Mouse (Mus musculus) MEL (cell line): ENCODE measurements around the gene Nrcam. TPM values are rescaled to one million over a fixed set of nuclear protein-coding genes. Genes with fewer than 3 reads are reported as not detected.

Experiments used
- DNase-seq: peaks from one replicate; pipeline ENCODE4 v3.0.0; 2011; ENCODE audit warnings: low read depth, low spot score
- H3K27ac ChIP-seq: 2 replicates; pipeline ENCODE4 v1.5.1; 2012; ENCODE audit warnings: low read depth, mild to moderate bottlenecking, control low read depth, low read length, moderate library complexity; ENCODE audit not compliant: control insufficient read depth
- H3K27me3 ChIP-seq, 2 experiments: fragments of 150-350 bp in 1 of 2; sonication (generic) in 1 of 2; 2 replicates each; pipeline ENCODE4 v1.6.1; 2012; ENCODE audit warnings: low read length in 2 of 2, mild to moderate bottlenecking in 2 of 2, improper control_type of control experiment in 1 of 2, moderate library complexity in 1 of 2; ENCODE audit not compliant: insufficient read depth in 2 of 2, control insufficient read depth in 1 of 2
- H3K36me3 ChIP-seq, 2 experiments: 2 replicates each; pipeline ENCODE4 v1.6.1; 2012 to 2014; ENCODE audit warnings: low read length in 2 of 2, improper control_type of control experiment in 1 of 2, inconsistent platforms in 1 of 2, mild to moderate bottlenecking in 1 of 2; ENCODE audit not compliant: insufficient read depth in 2 of 2, control insufficient read depth in 1 of 2
- H3K4me1 ChIP-seq, 2 experiments: fragments of 150-350 bp in 1 of 2; sonication (generic) in 1 of 2; 2 replicates each; pipeline ENCODE4 v1.6.1; 2012; ENCODE audit warnings: low read length in 2 of 2, improper control_type of control experiment in 1 of 2, mild to moderate bottlenecking in 1 of 2; ENCODE audit not compliant: insufficient read depth in 2 of 2, control insufficient read depth in 1 of 2
- H3K4me3 ChIP-seq, 2 experiments: fragments of 150-350 bp in 1 of 2; sonication (generic) in 1 of 2; 2 replicates each; pipeline ENCODE4 v1.5.1; 2012; ENCODE audit warnings: low read depth in 2 of 2, low read length in 2 of 2, mild to moderate bottlenecking in 2 of 2, moderate library complexity in 2 of 2, control low read depth in 1 of 2, improper control_type of control experiment in 1 of 2; ENCODE audit not compliant: control insufficient read depth in 1 of 2, insufficient read depth in 1 of 2
- H3K79me2 ChIP-seq: 2 replicates; pipeline ENCODE4 v1.6.1; 2012; ENCODE audit warnings: mild to moderate bottlenecking, low read length, moderate library complexity; ENCODE audit not compliant: control insufficient read depth, poor library complexity, insufficient read depth
- H3K9ac ChIP-seq: 2 replicates; pipeline ENCODE4 v1.6.1; 2012; ENCODE audit warnings: low read depth, mild to moderate bottlenecking, control low read depth, low read length, moderate library complexity; ENCODE audit not compliant: control insufficient read depth, poor library complexity, severe bottlenecking
- H3K9me3 ChIP-seq: fragments of 150-350 bp; sonication (generic); replicated peaks from 2 replicates; pipeline ENCODE4 v1.6.1; 2012; ENCODE audit warnings: mild to moderate bottlenecking, low read length, improper control_type of control experiment, moderate library complexity; ENCODE audit not compliant: insufficient read depth
- CHD2 ChIP-seq: IDR thresholded peaks from 2 replicates; pipeline ENCODE4 v1.6.1; 2011; ENCODE audit warnings: low read length, improper control_type of control experiment
- E2F4 ChIP-seq: IDR thresholded peaks from 2 replicates; pipeline ENCODE4 v1.6.1; 2011; ENCODE audit warnings: low read depth, low read length, improper control_type of control experiment, borderline replicate concordance
- ELF1 ChIP-seq: IDR thresholded peaks from 2 replicates; pipeline ENCODE4 v1.6.1; 2014; ENCODE audit warnings: low read depth, mild to moderate bottlenecking, inconsistent platforms, low read length, improper control_type of control experiment, moderate library complexity
- EP300 ChIP-seq, 2 experiments: IDR thresholded peaks; 2 replicates each; pipeline ENCODE4 v1.6.1; 2011; ENCODE audit warnings: improper control_type of control experiment in 2 of 2, low read length in 2 of 2, low read depth in 1 of 2, mild to moderate bottlenecking in 1 of 2
- HCFC1 ChIP-seq: IDR thresholded peaks from 2 replicates; pipeline ENCODE4 v1.6.1; 2012; ENCODE audit warnings: low read depth, mild to moderate bottlenecking, inconsistent platforms, low read length, improper control_type of control experiment, moderate library complexity
- JUND ChIP-seq: IDR thresholded peaks from 2 replicates; pipeline ENCODE4 v1.6.1; 2011; ENCODE audit warnings: low read depth, mild to moderate bottlenecking, improper control_type of control experiment, low read length
- MAX ChIP-seq: IDR thresholded peaks from 2 replicates; pipeline ENCODE4 v1.6.1; 2011; ENCODE audit warnings: low read length, improper control_type of control experiment
- MAZ ChIP-seq: IDR thresholded peaks from 2 replicates; pipeline ENCODE4 v1.6.1; 2012; ENCODE audit warnings: low read depth, mild to moderate bottlenecking, inconsistent platforms, low read length, improper control_type of control experiment
- MXI1 ChIP-seq: IDR thresholded peaks from 2 replicates; pipeline ENCODE4 v1.6.1; 2011; ENCODE audit warnings: mild to moderate bottlenecking, low read depth, low read length, improper control_type of control experiment
- NELFE ChIP-seq: IDR thresholded peaks from 2 replicates; pipeline ENCODE4 v1.6.1; 2011; ENCODE audit warnings: low read depth, low read length, improper control_type of control experiment
- NRF1 ChIP-seq: IDR thresholded peaks from 2 replicates; pipeline ENCODE4 v1.6.1; 2014; ENCODE audit warnings: low read depth, mild to moderate bottlenecking, inconsistent platforms, low read length, improper control_type of control experiment, moderate library complexity; ENCODE audit not compliant: poor library complexity, insufficient read depth, severe bottlenecking
- POLR2A ChIP-seq, 2 experiments: IDR thresholded peaks; 2 replicates each; pipeline ENCODE4 v1.6.1; 2011 to 2012; ENCODE audit warnings: low read length in 2 of 2, mild to moderate bottlenecking in 2 of 2, control low read depth in 1 of 2, improper control_type of control experiment in 1 of 2, low read depth in 1 of 2, moderate library complexity in 1 of 2; ENCODE audit not compliant: control insufficient read depth in 1 of 2, insufficient read depth in 1 of 2, poor library complexity in 1 of 2
- POLR2AphosphoS5 ChIP-seq: IDR thresholded peaks from 2 replicates; pipeline ENCODE4 v1.6.1; 2012; ENCODE audit warnings: low read depth, borderline replicate concordance, mild to moderate bottlenecking, inconsistent platforms, low read length, moderate library complexity, mixed read lengths
- RAD21 ChIP-seq: IDR thresholded peaks from 2 replicates; pipeline ENCODE4 v1.6.1; 2011; ENCODE audit warnings: mild to moderate bottlenecking, low read depth, low read length, improper control_type of control experiment
- RCOR1 ChIP-seq: IDR thresholded peaks from 2 replicates; pipeline ENCODE4 v1.6.1; 2012; ENCODE audit warnings: low read depth, mild to moderate bottlenecking, inconsistent platforms, low read length, improper control_type of control experiment
- SIN3A ChIP-seq: IDR thresholded peaks from 2 replicates; pipeline ENCODE4 v1.6.1; 2012; ENCODE audit warnings: low read length, improper control_type of control experiment, inconsistent platforms
- SMC3 ChIP-seq: IDR thresholded peaks from 2 replicates; pipeline ENCODE4 v1.6.1; 2011; ENCODE audit warnings: low read depth, low read length, improper control_type of control experiment
- TCF12 ChIP-seq: IDR thresholded peaks from 2 replicates; pipeline ENCODE4 v1.6.1; 2014; ENCODE audit warnings: low read depth, mild to moderate bottlenecking, inconsistent platforms, low read length, improper control_type of control experiment, moderate library complexity
- USF2 ChIP-seq, 2 experiments: IDR thresholded peaks; 2 replicates each; pipeline ENCODE4 v1.6.1; 2011 to 2012; ENCODE audit warnings: improper control_type of control experiment in 2 of 2, low read length in 2 of 2, borderline replicate concordance in 1 of 2, inconsistent platforms in 1 of 2, low read depth in 1 of 2, mild to moderate bottlenecking in 1 of 2; ENCODE audit not compliant: insufficient read depth in 1 of 2
- ZC3H11A ChIP-seq: IDR thresholded peaks from 2 replicates; pipeline ENCODE4 v1.6.1; 2012; ENCODE audit warnings: low read depth, mild to moderate bottlenecking, inconsistent platforms, low read length, improper control_type of control experiment
- ZKSCAN1 ChIP-seq: IDR thresholded peaks from 2 replicates; pipeline ENCODE4 v1.6.1; 2012; ENCODE audit warnings: low read depth, mild to moderate bottlenecking, inconsistent platforms, low read length, improper control_type of control experiment, moderate library complexity
- ZMIZ1 ChIP-seq: IDR thresholded peaks from 2 replicates; pipeline ENCODE4 v1.6.1; 2012; ENCODE audit warnings: low read depth, mild to moderate bottlenecking, inconsistent platforms, low read length, improper control_type of control experiment, moderate library complexity
- polyA plus RNA-seq, 2 experiments: library from polyadenylated mRNA; stranded (reverse) in 1 of 2; unstranded in 1 of 2; fragments of >175 nt in 1 of 2; fragments of >200 nt in 1 of 2; gene quantifications; 2 replicates each; pipeline versions ENCODE4 v1.2.1 to v1.2.4; 2012; ENCODE audit warnings: low replicate concordance in 2 of 2, low read depth in 1 of 2; ENCODE audit not compliant: insufficient read length in 2 of 2, insufficient read depth in 1 of 2, missing spikeins in 1 of 2
- total RNA-seq: library from RNA; depleted of rRNA; stranded (reverse); fragments of 300-350 nt; gene quantifications from 2 replicates; pipeline ENCODE4 v1.2.3, GENCODE M21; 2012

Nrcam gene
- total and polyA plus RNA-seq, 3 experiments = not detected

GRCm38 (mm10) chr12:44438884-44439283, 110.2 kb downstream of the Nrcam start:
- H3K9ac ChIP-seq = no peak overlapping the region
- H3K4me3 ChIP-seq = no peak overlapping the region
- no peaks in the 10 kb centered on the region for H3K9me3 ChIP-seq
- no peaks in the 10 kb centered on the region for H3K27me3 ChIP-seq
- H3K36me3 ChIP-seq = no peaks in the 10 kb centered on the region
- no peak overlapping the region for H3K27ac ChIP-seq
- no peaks in the 10 kb centered on the region for H3K4me1 ChIP-seq
- no peak for DNase-seq
- H3K79me2 ChIP-seq = no peaks in the 10 kb centered on the region
- TF ChIP-seq MXI1 (no peak), HCFC1 (no peak), POLR2AphosphoS5 (no peak), EP300 (IDR thresholded peaks at IDR 0.05; ENCODE audit: low read depth in 1 of 2, low read length in 2 of 2) (no peak), ZMIZ1 (no peak), TCF12 (no peak), MAX (no peak), RAD21 (no peak), NRF1 (no peak), E2F4 (no peak), ZKSCAN1 (no peak), MAZ (no peak), RCOR1 (no peak), SMC3 (no peak), POLR2A (IDR thresholded peaks at IDR 0.05; ENCODE audit: control insufficient read depth in 1 of 2, insufficient read depth in 1 of 2, low read depth in 1 of 2, low read length in 2 of 2, poor library complexity in 1 of 2) (no peak), USF2 (IDR thresholded peaks at IDR 0.05; ENCODE audit: borderline replicate concordance in 1 of 2, insufficient read depth in 1 of 2, low read depth in 1 of 2, low read length in 2 of 2) (no peak)

DNA sequence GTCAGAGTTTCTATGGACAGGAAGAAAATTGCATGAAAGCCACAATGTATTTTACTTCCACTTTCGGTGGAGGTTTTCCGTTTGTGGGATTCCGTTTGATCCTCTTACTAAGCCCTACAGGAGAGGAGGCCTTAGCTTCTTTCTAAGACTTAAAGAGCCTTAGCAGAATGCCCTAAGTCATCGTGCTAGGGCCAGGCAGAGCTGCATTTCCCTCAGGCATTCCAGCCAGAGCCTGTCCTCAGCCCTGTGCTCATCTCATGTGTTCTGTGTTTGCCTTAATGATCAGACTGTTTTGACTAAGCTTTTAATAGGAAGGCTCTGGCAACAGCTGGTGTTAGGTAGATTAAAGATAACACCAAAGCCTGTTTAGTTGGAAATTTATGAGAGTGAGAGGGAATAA, 111.5 kb downstream of the Nrcam start:
- no peaks in the 10 kb centered on the region for H3K79me2 ChIP-seq
- no peak overlapping the region for H3K27ac ChIP-seq
- no peaks in the 10 kb centered on the region for H3K9me3 ChIP-seq
- no peak for TF ChIP-seq ELF1
- no peak for TF ChIP-seq ZC3H11A
- TF ChIP-seq MAZ = no peak
- no peak for TF ChIP-seq JUND
- no peak for TF ChIP-seq POLR2AphosphoS5
- no peak for TF ChIP-seq RCOR1
- TF ChIP-seq NELFE = no peak
- no peak for TF ChIP-seq SIN3A
- TF ChIP-seq CHD2 = no peak
- no peak for TF ChIP-seq USF2 (IDR thresholded peaks at IDR 0.05; ENCODE audit: borderline replicate concordance in 1 of 2, insufficient read depth in 1 of 2, low read depth in 1 of 2, low read length in 2 of 2)
- TF ChIP-seq, all 39 proteins: peak for 0
- no peak overlapping the region for H3K4me3 ChIP-seq
- H3K9ac ChIP-seq = no peak overlapping the region
- no peaks in the 10 kb centered on the region for H3K4me1 ChIP-seq
- no peaks in the 10 kb centered on the region for H3K36me3 ChIP-seq
- no peak for DNase-seq
- no peaks in the 10 kb centered on the region for H3K27me3 ChIP-seq
